Mouse (Mus musculus) brain, embryonic 18.5 days (tissue): ENCODE measurements at regions not wholly inside any gene's neighbourhood (a gene's known extent, or its start where the extent isn't known, plus 50 kb on each side); places are given as distances from the start of the nearest gene placed in this dataset.

Experiments used
- DNase-seq: peaks from one replicate; pipeline ENCODE4 v3.0.0-alpha.2; 2012; ENCODE audit warnings: low read depth, low spot score

DNA sequence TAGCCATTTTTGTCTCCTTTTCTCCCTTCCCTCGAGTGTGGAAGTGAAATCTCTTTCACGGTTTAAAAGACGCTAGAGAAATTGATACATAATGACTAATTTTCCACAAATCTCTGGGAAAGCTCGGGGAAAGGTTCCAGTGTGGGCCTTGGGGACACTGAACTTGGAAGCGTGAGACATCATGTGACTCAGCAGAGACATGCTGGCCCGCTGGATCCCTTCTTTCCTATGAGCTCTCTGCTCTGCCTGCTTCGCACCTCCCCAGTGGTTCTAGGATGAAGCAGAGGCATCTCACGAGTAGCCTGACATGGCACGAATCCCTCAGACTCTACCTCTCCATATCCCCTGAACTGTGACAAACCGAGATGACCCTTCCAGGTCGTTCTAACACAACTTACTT is 206.2 kb downstream of the Rnd3 start:
- no peak for DNase-seq

DNA sequence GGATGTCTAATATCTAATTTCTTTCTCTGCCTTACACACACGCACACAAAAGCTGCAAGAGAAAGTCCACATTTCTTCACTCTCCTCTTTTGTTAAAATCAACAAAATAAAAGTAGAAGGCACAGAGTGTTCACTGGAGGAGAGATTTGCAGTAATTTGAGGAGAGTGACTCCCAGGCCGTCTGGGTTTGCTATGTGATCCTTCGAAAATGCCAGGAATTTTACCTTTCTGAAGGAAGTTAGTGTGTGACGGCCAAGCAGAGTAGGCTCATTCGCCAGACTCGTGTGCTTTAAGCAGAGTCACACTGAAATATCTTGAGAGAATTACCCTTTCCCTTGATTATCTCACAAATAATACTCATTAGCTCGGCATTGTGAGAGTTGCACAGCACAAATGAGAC is 216.0 kb downstream of the Rnd3 start:
- DNase-seq, result no peak

DNA sequence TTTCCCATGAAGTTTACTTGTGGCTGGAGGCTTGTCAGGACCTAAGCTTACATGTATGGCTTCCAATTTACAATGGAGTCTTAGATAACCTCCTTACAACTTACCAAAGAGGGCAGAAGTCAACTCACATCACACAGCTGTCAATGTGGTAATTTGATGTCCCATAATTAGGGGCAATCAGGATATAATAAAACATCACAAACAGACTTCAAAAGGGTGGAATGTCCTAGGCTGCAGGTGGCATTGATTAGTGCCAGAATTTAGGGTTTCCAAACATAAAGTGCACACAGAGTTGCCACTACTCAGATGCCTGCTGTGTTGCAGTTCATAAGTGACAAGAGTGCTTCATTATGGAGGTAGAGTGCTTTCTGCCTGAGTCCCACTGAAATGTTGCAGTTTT is 227.9 kb downstream of the Rnd3 start:
- no peak for DNase-seq

DNA sequence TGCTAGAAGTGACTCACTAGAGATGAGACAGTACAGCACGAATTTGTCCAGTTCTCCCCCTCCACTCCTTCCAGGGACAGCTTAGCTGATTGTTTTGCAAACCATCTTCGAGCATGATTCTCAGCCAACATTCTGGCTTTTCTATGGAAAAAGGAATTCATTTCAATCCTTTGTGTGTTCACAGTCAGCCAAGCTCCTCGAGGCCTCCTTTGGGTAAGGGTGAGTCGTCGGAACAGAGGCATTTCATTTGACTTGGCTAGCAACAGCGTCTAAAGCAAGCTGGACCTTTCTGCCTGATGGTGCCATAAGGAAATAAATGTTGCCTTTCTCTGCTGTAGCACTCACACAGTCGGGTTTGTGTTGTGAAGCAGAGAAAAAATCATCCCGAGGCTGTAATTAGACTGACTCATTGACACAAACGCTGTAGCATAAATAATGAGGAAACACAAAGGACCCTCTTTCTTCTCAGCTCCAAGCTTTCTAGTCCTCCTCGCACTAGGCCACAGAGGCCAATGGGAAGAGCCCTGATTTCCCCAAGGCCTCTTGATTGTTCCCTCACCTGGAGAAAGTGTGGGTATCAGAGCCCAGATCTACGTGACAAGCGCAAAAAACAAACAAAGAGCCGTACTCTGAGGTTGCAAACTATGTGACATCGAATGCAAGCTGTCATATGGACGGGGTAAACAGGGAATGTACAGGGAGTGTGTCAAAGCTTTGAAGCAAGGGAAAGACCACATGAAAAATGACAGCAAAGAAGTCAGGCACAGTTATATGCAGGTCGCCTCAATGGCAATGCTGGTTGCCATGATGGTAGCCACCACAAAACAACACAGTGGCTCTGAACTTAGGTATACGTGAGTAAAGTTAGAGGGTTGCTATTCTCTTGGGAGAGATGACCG is 232.3 kb downstream of the Rnd3 start:
- DNase-seq, result peak; percentile 50

DNA sequence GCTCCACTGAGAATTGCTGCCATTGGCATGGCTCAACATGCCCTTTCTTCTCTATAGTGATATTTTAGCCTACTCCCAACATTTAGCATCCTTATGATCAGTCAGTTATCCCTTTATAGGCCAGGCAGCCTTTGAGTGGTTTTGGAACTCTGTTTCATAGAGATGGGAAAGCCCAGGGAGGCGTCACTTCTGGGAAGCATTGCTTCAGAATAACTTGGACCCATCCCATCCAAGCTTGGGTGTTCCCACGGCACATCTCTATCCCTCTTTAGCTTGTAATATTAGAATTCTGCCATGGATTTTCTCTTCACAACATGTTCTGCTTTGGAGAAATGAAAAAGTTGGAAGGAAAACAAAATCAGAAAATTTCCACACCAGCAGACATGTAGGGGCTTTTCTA is 233.8 kb downstream of the Rnd3 start:
- DNase-seq, result no peak

DNA sequence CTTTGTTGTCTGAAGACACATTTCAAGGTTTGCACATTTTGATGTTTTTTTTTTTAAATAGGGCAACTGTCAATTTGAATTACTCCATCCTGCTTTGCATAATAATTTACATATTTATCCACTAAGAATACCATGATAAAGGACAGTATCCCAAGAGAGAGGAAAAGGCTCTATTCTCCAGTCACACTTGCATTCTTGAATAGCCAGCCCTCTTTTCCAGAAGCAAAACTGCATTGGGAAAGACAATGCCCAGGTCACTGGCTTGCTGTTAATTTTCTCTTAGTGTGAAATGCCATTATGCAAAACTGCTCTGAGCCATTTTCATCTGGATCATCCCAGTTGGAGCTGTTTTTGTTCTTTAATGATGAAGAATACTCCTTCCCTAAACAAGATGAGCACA is 234.7 kb downstream of the Rnd3 start:
- DNase-seq, result no peak

DNA sequence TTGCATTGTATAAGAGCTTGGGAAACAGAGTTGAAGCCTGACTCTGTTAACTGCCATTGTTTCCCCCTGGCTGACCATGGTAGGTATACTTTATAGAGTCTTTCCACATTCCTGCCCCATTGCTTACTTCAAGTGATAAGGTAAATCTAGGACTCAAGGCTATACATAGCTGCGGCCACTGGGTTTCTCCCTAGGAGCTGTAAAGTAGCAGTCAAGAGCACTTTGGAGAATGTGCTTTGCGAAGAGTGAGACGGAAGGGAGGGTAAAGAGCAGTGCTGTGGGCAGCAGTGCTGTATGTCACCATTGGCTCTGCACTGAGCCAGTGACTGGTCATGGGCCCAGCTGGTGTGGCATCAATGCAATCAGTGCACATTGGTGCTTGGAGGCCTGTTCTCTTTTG is 240.1 kb downstream of the Rnd3 start:
- DNase-seq, result no peak

DNA sequence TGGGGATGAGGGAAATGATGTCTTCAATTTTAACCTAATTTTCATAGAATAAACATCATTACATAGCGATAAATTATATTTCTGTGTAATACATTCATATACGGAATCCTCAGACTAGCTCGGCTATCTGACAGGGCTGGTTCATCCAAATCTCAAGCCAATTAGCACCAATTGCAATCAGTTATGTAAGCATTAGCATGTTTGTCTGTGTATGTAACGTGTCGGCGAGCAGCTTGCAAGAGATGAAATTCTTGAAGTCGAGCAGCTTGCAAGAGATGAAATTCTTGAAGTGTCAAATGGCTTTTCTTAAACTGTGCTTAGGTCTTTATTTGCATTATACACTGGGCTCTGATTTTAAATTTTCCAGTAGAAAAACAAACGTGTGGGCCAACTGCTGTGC is 246.2 kb downstream of the Rnd3 start:
- no peak for DNase-seq

DNA sequence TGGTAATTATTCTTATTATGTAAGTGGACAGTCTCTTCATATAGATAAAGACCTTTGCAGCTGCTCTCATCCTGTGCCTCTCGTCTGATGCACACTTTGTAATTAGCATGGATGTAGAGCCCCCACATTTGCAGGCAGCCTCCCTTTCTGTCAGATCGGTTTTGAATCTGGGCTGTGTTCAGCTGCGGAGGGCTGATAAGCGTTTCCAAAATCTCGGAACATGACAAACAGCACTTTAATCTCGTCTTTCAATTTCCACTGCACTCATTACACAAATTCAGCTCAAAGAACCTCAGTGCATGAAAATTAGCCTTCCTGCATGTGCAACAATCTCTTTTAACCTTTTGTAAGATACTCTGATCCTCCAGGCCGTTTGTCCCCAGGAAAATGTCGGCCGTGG is 246.7 kb downstream of the Rnd3 start:
- no peak for DNase-seq

DNA sequence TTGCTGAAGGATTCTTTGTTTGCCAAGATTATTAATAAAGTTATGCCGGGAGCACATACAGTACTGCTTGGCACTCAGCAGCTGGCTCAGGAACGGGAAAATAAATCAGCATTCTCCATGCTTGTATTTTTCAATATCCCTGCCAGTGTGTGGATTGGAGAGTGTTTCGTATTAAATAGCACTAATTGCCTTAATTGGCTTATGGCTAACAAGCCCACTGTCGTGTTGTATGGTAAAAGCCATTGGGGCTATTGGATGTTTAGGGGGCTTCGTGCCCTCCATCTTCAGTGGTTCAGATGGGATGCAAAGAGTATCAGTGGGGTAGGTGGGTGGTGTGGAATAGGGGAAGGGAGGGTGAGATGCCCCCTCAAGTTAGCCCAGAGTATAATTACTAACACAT is 259.9 kb downstream of the Rnd3 start:
- DNase-seq, result no peak

DNA sequence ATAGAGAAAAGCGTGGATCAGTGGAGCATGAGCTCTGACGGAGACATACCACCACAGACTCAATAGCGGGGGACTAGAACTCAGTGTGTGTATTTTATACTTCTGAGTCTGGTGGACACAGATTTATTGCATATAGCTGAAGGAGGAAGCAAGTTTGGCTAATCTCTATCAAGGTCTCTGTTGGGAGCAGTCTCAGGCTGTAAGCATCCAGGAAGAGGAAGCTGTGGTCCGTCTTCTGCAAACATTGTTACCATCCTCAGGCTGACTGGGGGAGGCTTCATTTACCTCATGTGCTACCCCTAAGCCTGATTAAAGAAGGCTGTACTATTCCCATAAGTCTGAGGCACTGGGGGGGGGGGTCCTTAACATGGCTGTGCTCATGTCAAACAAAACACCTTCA is 261.0 kb downstream of the Rnd3 start:
- no peak for DNase-seq

DNA sequence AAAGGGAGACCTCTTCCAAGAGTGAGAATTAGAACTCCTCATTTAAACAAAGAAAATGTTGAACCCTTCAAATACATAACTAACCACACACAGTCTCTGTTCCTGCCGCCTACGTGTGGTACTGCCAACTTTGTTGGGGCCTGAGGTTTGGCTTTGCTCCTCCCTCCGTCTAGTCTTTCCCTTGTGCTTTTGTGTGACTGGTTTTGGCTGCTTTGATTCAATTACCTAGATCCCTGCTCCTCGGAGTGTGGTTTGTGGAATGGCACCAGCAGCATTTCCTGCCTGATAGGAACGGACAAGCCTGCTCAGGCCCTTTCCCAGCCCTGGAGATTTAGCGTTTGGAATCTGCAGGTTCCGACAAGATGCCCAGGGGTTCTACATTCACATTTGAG is 263.0 kb downstream of the Rnd3 start:
- DNase-seq, result no peak

DNA sequence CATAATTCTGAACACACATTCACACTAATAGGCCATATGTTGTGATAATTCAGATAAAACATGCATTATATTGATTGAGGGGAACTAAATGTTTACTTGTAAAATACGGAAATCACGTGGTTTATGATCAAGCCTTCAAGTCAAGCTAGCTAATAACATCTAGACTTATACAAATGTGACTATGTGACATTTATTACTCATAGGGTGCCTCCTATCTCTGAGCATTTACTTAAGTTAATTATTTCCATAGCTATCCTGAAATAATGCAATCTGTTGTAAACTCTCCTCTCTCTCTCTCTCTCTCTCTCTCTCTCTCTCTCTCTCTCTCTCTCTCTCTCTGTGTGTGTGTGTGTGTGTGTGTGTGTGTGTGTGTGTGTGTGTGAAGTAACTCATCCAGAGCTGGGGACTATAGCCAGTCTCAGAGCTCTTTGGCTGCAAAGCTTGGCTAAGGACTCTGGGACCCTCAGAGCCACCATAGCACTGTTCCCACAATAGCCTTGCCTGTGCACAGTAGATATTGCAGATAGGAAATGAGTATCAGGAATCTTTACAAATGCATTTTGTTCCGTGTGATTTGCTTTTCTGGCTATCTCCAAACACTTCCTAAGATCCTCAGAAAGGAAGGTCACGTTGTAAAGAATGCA is 263.5 kb downstream of the Rnd3 start:
- DNase-seq, result no peak

DNA sequence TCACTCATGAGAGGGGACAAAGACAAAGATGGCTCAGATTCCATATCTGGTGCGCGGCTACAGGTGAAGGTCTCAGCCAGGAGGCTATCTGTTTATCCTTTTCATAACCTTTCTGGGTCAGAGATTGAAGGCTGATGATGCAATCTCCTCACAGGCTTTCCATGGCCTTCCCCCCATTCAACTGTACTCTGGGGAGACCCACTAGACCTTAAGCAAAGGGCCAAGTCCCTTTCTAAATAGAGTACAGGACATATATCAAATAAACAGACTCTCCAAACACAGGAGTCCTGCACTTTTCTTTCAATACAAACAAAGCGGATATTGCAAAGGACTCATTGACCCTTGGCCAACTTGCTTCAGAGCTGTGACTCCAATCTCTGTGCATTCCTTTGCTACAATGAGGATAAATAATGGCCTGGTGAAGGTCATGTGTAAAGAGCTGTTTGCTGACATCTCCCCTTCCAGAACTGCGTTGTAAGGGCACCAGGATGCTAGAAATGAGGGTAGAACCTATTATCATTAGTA is 267.3 kb downstream of the Rnd3 start:
- DNase-seq, result no peak

DNA sequence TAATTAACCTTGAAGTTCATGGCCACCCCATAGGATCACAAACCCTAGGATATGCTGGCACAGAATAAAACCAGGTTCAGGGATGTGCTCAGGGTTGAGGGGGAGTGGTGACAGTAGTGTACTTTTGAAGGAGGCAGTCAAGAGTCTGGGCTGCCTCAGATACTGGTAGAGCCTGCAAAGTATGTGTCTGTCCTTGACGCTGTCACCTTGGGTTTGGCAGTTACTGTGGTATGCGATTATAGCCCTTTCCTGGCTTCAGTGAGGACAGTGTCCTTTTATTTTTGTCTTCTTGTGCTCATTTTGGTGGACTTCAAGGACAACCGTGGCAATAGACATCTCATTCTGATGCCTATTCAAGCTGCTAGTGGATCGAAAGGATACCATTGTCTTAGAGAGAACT is 268.1 kb downstream of the Rnd3 start:
- no peak for DNase-seq

DNA sequence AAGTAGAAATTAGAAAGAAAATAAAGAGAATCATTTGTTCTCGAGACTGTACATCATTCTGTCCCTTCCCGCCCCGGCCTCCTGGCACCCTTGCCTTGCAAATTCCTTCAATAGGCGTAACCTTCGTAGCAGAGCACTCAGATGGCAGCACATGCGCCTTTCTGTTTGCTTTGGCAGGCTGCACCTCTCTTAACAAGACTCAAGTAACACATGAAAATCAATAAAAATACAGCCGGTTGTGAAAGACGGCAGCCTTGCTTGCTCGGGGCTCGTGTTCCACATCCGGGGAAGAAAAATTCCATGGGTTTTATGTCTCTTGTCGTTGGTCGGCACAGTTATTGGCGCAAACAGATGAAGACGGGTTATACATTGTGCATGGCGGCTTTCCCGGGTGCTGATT is 271.2 kb downstream of the Rnd3 start:
- DNase-seq, result no peak

DNA sequence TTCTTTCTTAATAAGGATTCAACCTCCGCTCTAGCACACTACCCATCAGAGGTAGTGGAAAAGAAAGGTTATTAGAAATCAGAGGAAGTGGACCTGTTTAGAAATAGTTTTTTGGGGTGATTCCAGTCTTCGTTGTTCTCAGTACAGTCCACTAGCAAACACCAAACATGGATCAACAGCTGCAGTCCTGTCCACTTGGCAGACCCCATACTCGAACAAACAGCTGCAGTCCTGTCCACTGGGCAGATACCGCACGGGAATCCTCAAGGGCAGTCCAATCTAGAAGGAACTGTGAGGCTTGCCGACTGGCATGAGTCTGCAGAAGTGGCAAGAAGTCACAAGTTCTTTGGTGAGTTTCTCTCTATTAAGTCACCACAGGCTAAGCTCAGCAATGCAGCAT is 273.8 kb downstream of the Rnd3 start:
- DNase-seq, result no peak

DNA sequence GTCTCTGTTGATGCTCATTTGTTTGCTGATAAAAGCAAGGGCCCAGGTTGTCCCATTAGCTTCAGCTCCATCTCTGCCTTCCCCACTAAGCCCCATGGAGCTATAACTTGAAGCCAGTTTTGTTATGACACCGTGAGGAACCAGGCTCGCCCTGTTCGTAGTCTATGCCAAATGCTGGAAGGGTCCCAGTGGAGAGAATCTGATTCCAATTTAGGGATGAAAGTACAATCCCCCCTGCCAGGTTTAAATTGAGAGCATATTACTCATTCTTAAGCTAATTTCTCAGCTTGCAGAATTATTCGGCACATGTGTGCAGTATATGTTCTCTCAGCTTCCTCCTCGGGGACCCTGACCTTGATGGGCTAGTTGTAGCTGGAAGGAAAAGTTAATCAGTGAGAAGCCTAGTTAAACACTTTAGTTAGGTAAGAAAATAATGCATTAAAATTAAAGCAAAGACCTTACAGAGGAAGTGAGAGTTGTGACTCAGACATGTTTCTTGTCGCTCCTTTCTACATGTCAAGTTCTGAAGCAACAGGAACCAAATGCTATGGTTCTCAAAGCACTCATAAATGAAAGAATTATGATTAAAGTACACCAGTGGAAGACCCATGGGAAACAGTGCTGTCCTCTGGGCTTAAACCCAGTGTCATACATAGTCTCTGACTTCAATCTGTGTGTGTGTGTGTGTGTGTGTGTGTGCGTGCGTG is 295.2 kb downstream of the Rnd3 start:
- DNase-seq, result no peak

DNA sequence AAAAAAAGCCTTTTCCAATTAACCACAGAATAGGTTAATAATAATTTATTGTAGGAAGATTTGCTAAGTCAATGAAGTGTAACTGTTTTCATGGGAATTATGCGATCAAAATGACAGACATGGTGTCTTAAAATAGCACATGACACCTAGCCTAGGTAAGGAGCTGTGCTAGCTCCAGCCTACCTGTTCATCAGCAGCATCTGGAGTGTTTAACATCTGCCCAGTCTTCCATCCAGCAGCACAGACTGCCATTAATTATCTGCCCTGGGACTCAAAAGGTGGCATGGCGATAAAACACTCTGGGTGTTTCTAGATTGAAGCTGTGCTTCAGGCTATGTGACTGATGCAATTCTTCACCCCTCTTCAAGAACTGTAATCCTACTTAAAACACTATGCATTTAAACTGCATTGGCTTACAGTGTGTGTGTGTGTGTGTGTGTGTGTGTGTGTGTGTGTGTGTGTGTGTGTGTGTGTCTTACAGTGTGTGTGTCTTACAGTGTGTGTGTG is 296.4 kb downstream of the Rnd3 start:
- no peak for DNase-seq

DNA sequence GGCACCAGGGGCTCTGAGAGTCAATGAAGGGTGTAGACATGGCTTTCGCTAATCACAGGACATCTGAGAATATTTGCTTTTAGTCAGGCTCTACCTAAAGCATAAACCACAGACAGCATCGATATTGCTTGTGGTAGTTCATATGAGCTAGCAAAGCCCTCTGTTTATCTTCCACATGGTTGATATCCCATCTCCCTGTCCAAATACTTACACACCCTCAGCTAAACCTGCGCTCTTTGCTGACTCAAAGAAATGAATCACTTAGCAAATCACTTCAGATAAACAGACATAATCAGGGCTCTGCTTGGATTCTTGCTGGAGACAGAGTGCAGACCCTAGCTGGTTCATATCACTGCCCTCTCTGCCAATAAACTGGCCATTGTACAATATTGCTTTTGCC is 298.8 kb downstream of the Rnd3 start:
- DNase-seq, result no peak

DNA sequence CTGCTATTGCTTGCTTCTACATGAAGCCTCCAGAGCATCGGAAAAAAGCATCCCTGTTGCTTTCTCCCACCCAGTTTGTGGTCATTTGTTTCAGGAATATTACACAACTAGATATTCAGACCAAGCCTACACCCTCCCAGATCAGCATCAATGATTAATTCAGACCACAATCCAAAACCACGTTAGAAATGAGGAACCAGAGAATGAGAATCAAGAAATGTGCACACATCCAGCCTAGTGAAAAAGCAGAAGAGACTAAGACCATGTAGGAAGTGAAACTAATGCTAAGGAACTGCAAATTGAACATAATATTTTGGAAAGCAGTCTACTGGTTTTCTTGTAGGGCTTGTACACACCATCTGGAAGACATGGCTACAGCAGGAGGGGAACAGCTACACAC is 307.0 kb downstream of the Rnd3 start:
- DNase-seq, result no peak
